Mouse (Mus musculus) spleen, adult 2 months (tissue): ENCODE data around the gene Ebi3. TPM values are rescaled to one million over a fixed set of nuclear protein-coding genes. Genes with fewer than 3 reads are reported as not detected.

Source experiments
- DNase-seq, 2 experiments: peaks; one replicate each; pipeline versions ENCODE4 v3.0.0 to v3.0.0-alpha.2; 2012 to 2021; ENCODE audit warnings: low spot score in 2 of 2, low read depth in 1 of 2
- H3K27ac ChIP-seq: fragments of 200-500 bp; 2 replicates; pipeline ENCODE4 v1.5.1; 2012; ENCODE audit warnings: low read length, inconsistent platforms; ENCODE audit not compliant: insufficient read depth
- H3K27me3 ChIP-seq: fragments of 200-500 bp; 2 replicates; pipeline ENCODE4 v1.6.1; 2012; ENCODE audit warnings: mild to moderate bottlenecking, moderate library complexity, low read length, inconsistent platforms; ENCODE audit not compliant: control insufficient read depth, insufficient read depth
- H3K36me3 ChIP-seq: fragments of 200-500 bp; 2 replicates; pipeline ENCODE4 v1.6.1; 2012; ENCODE audit warnings: mild to moderate bottlenecking, low read length, inconsistent platforms; ENCODE audit not compliant: control insufficient read depth, insufficient read depth
- H3K4me1 ChIP-seq: fragments of 200-500 bp; 2 replicates; pipeline ENCODE4 v1.6.1; 2011; ENCODE audit warnings: inconsistent platforms; ENCODE audit not compliant: control insufficient read depth, insufficient read depth, insufficient read length
- H3K4me3 ChIP-seq: fragments of 200-500 bp; 2 replicates; pipeline ENCODE4 v1.5.1; 2011; ENCODE audit warnings: mild to moderate bottlenecking, inconsistent platforms; ENCODE audit not compliant: insufficient read depth, insufficient read length; ENCODE audit errors: extremely low read depth
- CTCF ChIP-seq: fragments of 200-500 bp; IDR thresholded peaks from 2 replicates; pipeline ENCODE4 v1.5.1; 2011; ENCODE audit warnings: mild to moderate bottlenecking, inconsistent platforms; ENCODE audit not compliant: insufficient read depth, insufficient read length, insufficient replicate concordance; ENCODE audit errors: extremely low read depth
- POLR2A ChIP-seq: fragments of 200-500 bp; IDR thresholded peaks from 2 replicates; pipeline ENCODE4 v1.6.1; 2011; ENCODE audit warnings: low read depth, low read length, inconsistent platforms
- WGBS: fragments of 180-500 bp; shearing (Covaris S2); methylation state at CpG from one replicate; pipeline ENCODE4 v1.1.7; 2018; 5-methylcytosine and 5-hydroxymethylcytosine counted together
- polyA plus RNA-seq: library from polyadenylated mRNA; depleted of rRNA; stranded (reverse); fragments of >200 nt; gene quantifications from 2 replicates; pipeline ENCODE4 v1.2.3, GENCODE M21; 2012

Ebi3 gene
- polyA plus RNA-seq, 1 experiment, result 36.3 TPM

- 94% methylated on average over 10 of the region's 10 CpGs for WGBS
- no peak overlapping the region for H3K27ac ChIP-seq
- H3K36me3 ChIP-seq, result peaks cover 31% of the 10 kb centered on the region
- no peak overlapping the region for H3K4me3 ChIP-seq
- no peak for DNase-seq
- TF ChIP-seq CTCF (no peak), POLR2A (no peak)
- H3K27me3 ChIP-seq, result no peaks in the 10 kb centered on the region
- H3K4me1 ChIP-seq, result peaks cover 2% of the 10 kb centered on the region; the same call in 1 of the 2 replicates
These were observed 12.1 kb downstream of the Ebi3 start for GRCm38 (mm10) chr17:55964496-55964895.

- no peak for DNase-seq
- peaks cover 31% of the 10 kb centered on the region for H3K36me3 ChIP-seq
- no peak overlapping the region for H3K27ac ChIP-seq
- whole genome bisulfite sequencing, result 78% methylated on average over 9 of the region's 9 CpGs
- peaks cover under 1% of the 10 kb centered on the region for H3K27me3 ChIP-seq
- H3K4me1 ChIP-seq, result no peaks in the 10 kb centered on the region; the same call in 1 of the 2 replicates
- H3K4me3 ChIP-seq, result no peak overlapping the region
- TF ChIP-seq CTCF (no peak), POLR2A (no peak)
These were observed 12.6 kb downstream of the Ebi3 start for GRCm38 (mm10) chr17:55964996-55965395.

- no peak for TF ChIP-seq POLR2A
- no peak for TF ChIP-seq CTCF
- H3K27ac ChIP-seq, result no peak overlapping the region
- 93% methylated on average over 4 of the region's 4 CpGs for WGBS
- peaks cover 4% of the 10 kb centered on the region for H3K4me1 ChIP-seq
- H3K4me3 ChIP-seq, result no peak overlapping the region
- no peak for DNase-seq
- H3K36me3 ChIP-seq, result peaks cover 28% of the 10 kb centered on the region
- H3K27me3 ChIP-seq, result peaks cover 10% of the 10 kb centered on the region
These were observed 14.7 kb downstream of the Ebi3 start for GRCm38 (mm10) chr17:55967186-55967585.

- Histone ChIP-seq H3K27me3 (peaks cover 10% of the 10 kb centered on the region), H3K4me3 (no peak overlapping the region), H3K36me3 (peaks cover 28% of the 10 kb centered on the region), H3K27ac (no peak overlapping the region), H3K4me1 (peaks cover 4% of the 10 kb centered on the region)
- TF ChIP-seq CTCF (no peak), POLR2A (no peak)
- WGBS, result 73% methylated on average over 7 of the region's 7 CpGs
- DNase-seq, result no peak
These were observed 15.8 kb downstream of the Ebi3 start for GRCm38 (mm10) chr17:55968210-55968609.

- TF ChIP-seq CTCF (no peak), POLR2A (no peak)
- peaks cover 4% of the 10 kb centered on the region for H3K4me1 ChIP-seq
- no peak for DNase-seq
- peaks cover 22% of the 10 kb centered on the region for H3K36me3 ChIP-seq
- no peak overlapping the region for H3K4me3 ChIP-seq
- H3K27me3 ChIP-seq, result peaks cover 10% of the 10 kb centered on the region
- 51% methylated on average over 14 of the region's 14 CpGs for WGBS
- no peak overlapping the region for H3K27ac ChIP-seq
These were observed 17.1 kb downstream of the Ebi3 start for GRCm38 (mm10) chr17:55969560-55969959.

GRCm38 (mm10) chr17:55969966-55970891 lies 17.8 kb downstream of the Ebi3 start, which contains the start of gene Shd:
Shd (plus strand) TSS chr17:55970467.
- TF ChIP-seq CTCF, result no peak
- Histone ChIP-seq H3K27me3 (peaks cover 10% of the 10 kb centered on the region), H3K4me3 (peak within 1 kb of the TSS; percentile 33; the same call in 1 of the 2 replicates), H3K4me1 (peaks cover 4% of the 10 kb centered on the region), H3K27ac (no peak within 1 kb of the TSS), H3K36me3 (peaks cover 18% of the 10 kb centered on the region)
- no peak for DNase-seq
- 11% methylated on average over 50 of the region's 55 CpGs for WGBS

GRCm38 (mm10) chr17:55971453-55971852 lies 19.0 kb downstream of the Ebi3 start:
- Histone ChIP-seq H3K27ac (no peak overlapping the region), H3K36me3 (peaks cover 10% of the 10 kb centered on the region), H3K4me3 (no peak overlapping the region), H3K27me3 (peaks cover 10% of the 10 kb centered on the region), H3K4me1 (peaks cover 4% of the 10 kb centered on the region)
- 53% methylated on average over 22 of the region's 22 CpGs for WGBS
- TF ChIP-seq CTCF (no peak), POLR2A (no peak)
- DNase-seq, result no peak
